Mouse (Mus musculus): ENCODE data around the gene Hist1h1t. TPM values are rescaled to one million over a fixed set of nuclear protein-coding genes. Genes with fewer than 3 reads are reported as not detected.

The Hist1h1t gene
- polyA plus RNA-seq, 1 experiment from 2014 or later: not detected

DNA sequence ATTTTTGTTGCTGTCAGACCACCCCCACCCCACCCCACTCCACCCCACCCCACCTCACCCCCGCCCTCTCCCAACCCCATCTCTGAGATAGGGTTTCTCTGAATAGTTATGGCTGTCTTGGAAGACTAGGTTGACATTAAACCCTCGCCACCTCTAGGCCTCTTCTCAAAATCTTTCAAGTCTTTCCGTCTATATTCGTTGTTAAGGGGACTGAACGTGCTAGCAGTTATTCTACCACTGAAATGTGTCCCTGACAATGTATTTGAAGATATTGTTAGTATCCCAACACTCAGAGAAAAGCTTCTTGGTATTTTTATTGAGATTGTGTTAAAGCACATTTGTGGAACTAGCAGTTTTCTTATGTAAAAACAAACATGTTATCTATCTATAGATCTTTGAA is 45.3 kb downstream of the Hist1h1t start:
- no peak for ATAC-seq
- H3K4me2 ChIP-seq (replicated peaks): peak overlapping the region; percentile 94
- 63% methylated on average over 5 of the region's 5 CpGs for WGBS
- H3K27ac ChIP-seq: no peak overlapping the region
- no peaks in the 10 kb centered on the region for H3K27me3 ChIP-seq (replicated peaks)
- H3K9ac ChIP-seq: no peak overlapping the region
- H3K4me1 ChIP-seq (replicated peaks): no peaks in the 10 kb centered on the region
- H3K36me3 ChIP-seq: no peaks in the 10 kb centered on the region
- no peak overlapping the region for H3K4me3 ChIP-seq (replicated peaks)
- no peaks in the 10 kb centered on the region for H3K9me3 ChIP-seq

DNA sequence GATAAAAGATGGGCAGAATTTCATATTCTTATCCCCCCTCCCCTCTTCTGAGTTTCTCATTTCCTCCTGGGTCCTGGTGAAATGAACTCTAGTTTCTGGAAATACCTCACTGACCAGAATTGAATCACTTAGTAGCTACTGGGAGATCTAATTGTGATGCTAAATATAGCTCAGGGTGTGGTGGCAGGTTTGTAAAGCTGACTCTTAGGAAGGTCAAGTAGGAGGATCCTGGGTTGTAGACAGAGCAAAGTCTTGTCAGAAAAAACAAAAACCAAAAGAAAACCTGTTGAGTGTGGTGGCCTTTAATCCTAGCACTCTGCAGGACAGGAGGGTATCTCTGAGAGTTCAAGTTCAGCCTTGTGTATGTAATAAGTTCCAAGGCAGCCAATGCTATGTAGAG is 46.4 kb downstream of the Hist1h1t start:
- ATAC-seq: no peak
- H3K27me3 ChIP-seq (replicated peaks): no peaks in the 10 kb centered on the region
- peak overlapping the region; percentile 51; the same call in 1 of the 2 replicates for H3K27ac ChIP-seq
- no peaks in the 10 kb centered on the region for H3K9me3 ChIP-seq
- H3K9ac ChIP-seq: no peak overlapping the region
- H3K4me1 ChIP-seq (replicated peaks): no peaks in the 10 kb centered on the region
- H3K36me3 ChIP-seq: no peaks in the 10 kb centered on the region
- H3K4me2 ChIP-seq (replicated peaks): no peak overlapping the region
- H3K4me3 ChIP-seq (replicated peaks): no peak overlapping the region

DNA sequence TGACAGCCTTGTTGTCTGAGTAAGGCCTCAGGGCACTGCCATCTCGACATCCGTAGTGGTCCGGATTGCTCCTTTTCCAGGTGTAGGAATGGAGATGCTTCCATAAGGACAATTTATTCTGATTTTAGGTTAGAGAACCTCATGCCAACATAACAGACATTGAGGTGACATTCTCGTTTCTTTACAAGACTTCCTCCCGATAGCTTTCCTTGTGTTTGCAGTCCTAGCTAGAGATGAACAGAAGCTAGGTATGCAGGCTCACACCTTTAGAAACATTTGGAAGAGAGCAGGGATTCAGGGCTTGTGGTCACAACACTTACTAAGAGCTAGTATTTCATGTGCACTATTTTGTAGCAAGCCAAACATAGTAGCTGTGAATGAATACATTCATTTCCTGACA is 47.6 kb downstream of the Hist1h1t start:
- H3K36me3 ChIP-seq: no peaks in the 10 kb centered on the region
- no peak overlapping the region for H3K4me2 ChIP-seq (replicated peaks)
- H3K27me3 ChIP-seq (replicated peaks): no peaks in the 10 kb centered on the region
- H3K9ac ChIP-seq: no peak overlapping the region
- H3K27ac ChIP-seq: no peak overlapping the region
- no peak overlapping the region for H3K4me3 ChIP-seq (replicated peaks)
- 84% methylated on average over 5 of the region's 5 CpGs for WGBS
- no peak for ATAC-seq
- 0 out of 2 replicates have a peak, but pooled peaks cover 4% of the 10 kb centered on the region for H3K4me1 ChIP-seq (replicated peaks)
- H3K9me3 ChIP-seq: no peaks in the 10 kb centered on the region

DNA sequence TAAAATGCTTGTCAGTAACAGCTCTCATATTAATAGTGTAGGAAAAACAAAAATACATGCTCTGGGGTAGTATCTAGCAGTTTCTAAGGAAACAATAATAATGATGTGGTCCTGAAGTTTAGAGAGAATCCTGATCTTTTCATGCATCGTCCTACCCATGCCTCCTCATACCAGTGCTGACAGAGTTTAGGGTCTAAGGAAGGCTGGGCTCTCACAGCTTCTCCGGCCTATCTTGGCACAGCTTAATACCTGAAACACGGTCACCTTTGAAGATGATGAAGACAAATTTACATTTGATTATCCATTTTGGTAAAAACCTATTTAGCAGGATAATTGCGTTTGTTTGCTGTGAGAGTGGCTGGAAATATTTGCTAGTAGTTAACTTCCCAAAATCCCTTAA is 48.3 kb downstream of the Hist1h1t start:
- H3K4me1 ChIP-seq (replicated peaks): 0 out of 2 replicates have a peak, but pooled peaks cover 4% of the 10 kb centered on the region
- H3K4me2 ChIP-seq (replicated peaks): peak overlapping the region; percentile 54
- peak overlapping the region; percentile 39; the same call in 1 of the 2 replicates for H3K4me3 ChIP-seq (replicated peaks)
- H3K27ac ChIP-seq: no peak overlapping the region
- no peak for ATAC-seq
- WGBS: 41% methylated on average over 4 of the region's 4 CpGs
- H3K9me3 ChIP-seq: no peaks in the 10 kb centered on the region
- no peaks in the 10 kb centered on the region for H3K36me3 ChIP-seq
- H3K27me3 ChIP-seq (replicated peaks): no peaks in the 10 kb centered on the region
- peak overlapping the region; percentile 40; the same call in 1 of the 2 replicates for H3K9ac ChIP-seq

DNA sequence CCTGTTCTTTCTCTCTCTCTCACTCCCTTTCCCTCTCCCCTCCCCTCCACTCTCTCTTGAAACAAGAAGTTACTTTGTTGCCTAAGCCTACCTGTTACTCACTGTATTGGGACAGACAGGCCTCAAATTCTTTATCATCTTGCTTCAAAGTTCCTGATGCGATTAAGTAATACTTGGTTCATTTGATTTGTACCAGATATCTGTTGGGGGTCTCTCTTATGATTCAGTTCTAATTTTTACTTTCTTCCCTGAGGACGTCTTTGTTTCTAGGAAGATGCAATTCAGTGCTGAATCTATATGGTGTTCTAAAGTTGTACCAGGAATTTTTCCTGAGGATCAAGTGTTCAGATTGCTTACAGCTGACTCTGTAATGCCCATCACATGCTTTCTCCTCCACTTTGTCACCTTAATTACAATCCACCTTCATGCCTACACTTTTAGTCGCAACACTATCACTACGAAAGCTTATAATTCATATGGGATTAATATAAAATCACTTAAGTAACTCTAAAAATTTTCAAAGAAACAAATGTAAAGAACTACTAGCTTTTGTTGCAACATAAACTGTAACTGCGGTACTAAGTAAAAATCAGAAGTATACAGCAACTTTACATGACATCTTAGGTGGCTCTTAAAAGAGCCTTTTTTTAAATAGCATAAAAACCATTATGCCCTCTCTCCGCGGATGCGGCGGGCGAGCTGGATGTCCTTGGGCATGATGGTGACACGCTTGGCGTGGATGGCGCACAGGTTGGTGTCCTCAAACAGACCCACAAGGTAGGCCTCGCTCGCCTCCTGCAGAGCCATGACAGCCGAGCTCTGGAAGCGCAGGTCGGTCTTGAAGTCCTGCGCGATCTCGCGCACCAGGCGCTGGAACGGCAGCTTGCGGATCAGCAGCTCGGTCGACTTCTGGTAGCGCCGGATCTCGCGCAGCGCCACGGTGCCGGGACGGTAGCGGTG is 49.1 kb downstream of the Hist1h1t start:
- ATAC-seq: no peak; the same call in 1 of the 2 replicates
- H3K9ac ChIP-seq: peak overlapping the region; percentile 45
- peak overlapping the region; percentile 54 for H3K4me2 ChIP-seq (replicated peaks)
- H3K4me3 ChIP-seq (replicated peaks): peak overlapping the region; percentile 39
- H3K27me3 ChIP-seq (replicated peaks): no peaks in the 10 kb centered on the region
- H3K27ac ChIP-seq: peak overlapping the region; percentile 62
- 0 out of 2 replicates have a peak, but pooled peaks cover 4% of the 10 kb centered on the region for H3K4me1 ChIP-seq (replicated peaks)
- H3K9me3 ChIP-seq: no peaks in the 10 kb centered on the region
- WGBS: 2% methylated on average over 17 of the region's 36 CpGs
- H3K36me3 ChIP-seq: no peaks in the 10 kb centered on the region

DNA sequence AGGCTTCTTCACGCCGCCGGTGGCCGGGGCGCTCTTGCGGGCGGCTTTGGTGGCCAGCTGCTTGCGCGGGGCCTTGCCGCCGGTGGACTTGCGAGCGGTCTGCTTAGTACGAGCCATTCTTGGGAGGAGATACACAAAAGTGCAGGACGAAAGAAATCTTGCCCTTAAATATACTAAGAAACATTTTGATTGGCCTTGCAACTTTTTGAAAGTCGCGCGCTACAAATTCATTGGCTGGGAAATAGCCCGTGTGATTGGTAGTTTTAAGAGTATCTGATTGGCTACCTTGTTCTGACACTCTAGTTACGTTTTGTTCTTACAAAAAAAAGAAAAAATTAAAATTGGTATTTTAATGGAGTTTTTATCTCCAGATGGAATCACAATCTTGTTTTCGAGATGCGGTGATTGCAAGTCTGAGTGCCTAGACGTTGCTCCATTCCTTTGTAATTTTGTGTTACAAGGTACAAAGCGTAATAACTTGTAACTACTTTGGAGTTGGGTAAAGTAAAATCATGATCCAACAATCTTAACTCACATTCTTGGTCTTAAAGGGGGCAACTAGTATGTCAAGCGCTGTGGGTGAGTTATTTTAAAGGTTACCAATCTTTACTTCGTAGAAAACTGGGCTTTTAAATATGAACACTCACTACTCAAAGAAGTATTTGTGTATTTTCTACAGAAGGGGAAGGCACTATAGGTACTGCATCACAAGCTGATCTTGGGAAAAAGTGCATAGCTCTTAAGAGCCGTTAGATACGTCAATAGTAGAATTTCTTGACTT is 50.0 kb downstream of the Hist1h1t start, which contains the start of gene Hist1h3c:
TSS of gene Hist1h3c (minus strand) at position 222 of the 781 bp plus-strand sequence.
- Histone ChIP-seq H3K4me2 (replicated peaks) (peak within 1 kb of the TSS; percentile 56), H3K36me3 (no peaks in the 10 kb centered on the region), H3K9me3 (no peaks in the 10 kb centered on the region), H3K4me1 (replicated peaks) (0 out of 2 replicates have a peak, but pooled peaks cover 4% of the 10 kb centered on the region), H3K9ac (peak within 1 kb of the TSS; percentile 54), H3K4me3 (replicated peaks) (peak within 1 kb of the TSS; percentile 39), H3K27ac (peak within 1 kb of the TSS; percentile 98), H3K27me3 (replicated peaks) (no peaks in the 10 kb centered on the region)
- WGBS: under 1% methylated on average over 25 of the region's 28 CpGs
- ATAC-seq: peak; percentile 77

Other genes with a start within 250 kb of the Hist1h1t start
- gene Btn1a1, start 229.9 kb upstream of the Hist1h1t start, polyA plus RNA-seq (2015; fragmentation: Nextera tagmentation; extraction: Ambion mirVana): 0.08 and 0.11 TPM in 2 replicates
- 0.16 and 0.23 TPM in 2 replicates for gene Btn2a2, start 207.0 kb upstream of the Hist1h1t start, polyA plus RNA-seq (2015; fragmentation: Nextera tagmentation; extraction: Ambion mirVana)
- gene Hist1h4h, start 164.8 kb upstream of the Hist1h1t start, polyA plus RNA-seq (2015; fragmentation: Nextera tagmentation; extraction: Ambion mirVana): 4.6 and 4.8 TPM in 2 replicates
- 6.7 TPM in 1 of 2 replicates, not detected in the other for gene Hist1h2af, start 161.9 kb upstream of the Hist1h1t start, polyA plus RNA-seq (2015; fragmentation: Nextera tagmentation; extraction: Ambion mirVana)
- gene Hist1h3g, start 160.4 kb upstream of the Hist1h1t start, polyA plus RNA-seq (2015; fragmentation: Nextera tagmentation; extraction: Ambion mirVana): 6.1 and 6.2 TPM in 2 replicates
- gene Hist1h2bh, start 152.4 kb upstream of the Hist1h1t start, polyA plus RNA-seq (2015; fragmentation: Nextera tagmentation; extraction: Ambion mirVana): 1.1 and 1.3 TPM in 2 replicates
- gene Hist1h3f, start 151.8 kb upstream of the Hist1h1t start, polyA plus RNA-seq (2015; fragmentation: Nextera tagmentation; extraction: Ambion mirVana): 0.45 and 0.97 TPM in 2 replicates
- gene Hist1h4f, start 144.2 kb upstream of the Hist1h1t start, polyA plus RNA-seq (2015; fragmentation: Nextera tagmentation; extraction: Ambion mirVana): 0.88 and 1.0 TPM in 2 replicates
- 0.46 and 0.64 TPM in 2 replicates for gene Hist1h1d, start 142.6 kb upstream of the Hist1h1t start, polyA plus RNA-seq (2015; fragmentation: Nextera tagmentation; extraction: Ambion mirVana)
- 3.5 and 4.3 TPM in 2 replicates for gene Hist1h3e, start 133.4 kb upstream of the Hist1h1t start, polyA plus RNA-seq (2015; fragmentation: Nextera tagmentation; extraction: Ambion mirVana)
- gene Hist1h2ae, start 124.6 kb upstream of the Hist1h1t start, polyA plus RNA-seq (2015; fragmentation: Nextera tagmentation; extraction: Ambion mirVana): 76.9 and 89.5 TPM in 2 replicates
- 7.1 and 11.5 TPM in 2 replicates for gene Hist1h2bg, start 124.4 kb upstream of the Hist1h1t start, polyA plus RNA-seq (2015; fragmentation: Nextera tagmentation; extraction: Ambion mirVana)
- gene Hist1h2bf, start 121.6 kb upstream of the Hist1h1t start, polyA plus RNA-seq (2015; fragmentation: Nextera tagmentation; extraction: Ambion mirVana): 4.2 and 4.5 TPM in 2 replicates
- 1.8 and 3.0 TPM in 2 replicates for gene Hist1h2ad, start 121.4 kb upstream of the Hist1h1t start, polyA plus RNA-seq (2015; fragmentation: Nextera tagmentation; extraction: Ambion mirVana)
- 5.2 and 6.2 TPM in 2 replicates for gene Hist1h3d, start 120.1 kb upstream of the Hist1h1t start, polyA plus RNA-seq (2015; fragmentation: Nextera tagmentation; extraction: Ambion mirVana)
- gene Hist1h4d, start 114.2 kb upstream of the Hist1h1t start, polyA plus RNA-seq (2015; fragmentation: Nextera tagmentation; extraction: Ambion mirVana): 98.7 and 101 TPM in 2 replicates
- 1.6 and 2.0 TPM in 2 replicates for gene Hist1h2be, start 74.7 kb upstream of the Hist1h1t start, polyA plus RNA-seq (2015; fragmentation: Nextera tagmentation; extraction: Ambion mirVana)
- gene Hist1h1e, start 73.3 kb upstream of the Hist1h1t start, polyA plus RNA-seq (2015; fragmentation: Nextera tagmentation; extraction: Ambion mirVana): 17.6 and 21.2 TPM in 2 replicates
- gene Hist1h2ac, start 11.9 kb upstream of the Hist1h1t start, polyA plus RNA-seq (2015; fragmentation: Nextera tagmentation; extraction: Ambion mirVana): 1.3 and 1.5 TPM in 2 replicates
- gene Hist1h2bc, start 11.6 kb upstream of the Hist1h1t start, polyA plus RNA-seq (2015; fragmentation: Nextera tagmentation; extraction: Ambion mirVana): 79.3 and 89.9 TPM in 2 replicates
- gene Hist1h4c, start 2.6 kb downstream of the Hist1h1t start, polyA plus RNA-seq (2015; fragmentation: Nextera tagmentation; extraction: Ambion mirVana): 4.7 and 5.7 TPM in 2 replicates
- gene Hfe, start 15.0 kb downstream of the Hist1h1t start, polyA plus RNA-seq (2015; fragmentation: Nextera tagmentation; extraction: Ambion mirVana): 6.4 and 7.9 TPM in 2 replicates
- gene Hist1h1c, start 43.0 kb downstream of the Hist1h1t start, polyA plus RNA-seq (2015; fragmentation: Nextera tagmentation; extraction: Ambion mirVana): 32.4 and 36.0 TPM in 2 replicates
- gene Hist1h3c, start 49.8 kb downstream of the Hist1h1t start, polyA plus RNA-seq (2015; fragmentation: Nextera tagmentation; extraction: Ambion mirVana): 4.4 and 7.7 TPM in 2 replicates
- 2.4 and 3.8 TPM in 2 replicates for gene Hist1h2bb, start 50.9 kb downstream of the Hist1h1t start, polyA plus RNA-seq (2015; fragmentation: Nextera tagmentation; extraction: Ambion mirVana)
- 39.8 and 44.9 TPM in 2 replicates for gene Hist1h2ab, start 55.3 kb downstream of the Hist1h1t start, polyA plus RNA-seq (2015; fragmentation: Nextera tagmentation; extraction: Ambion mirVana)
- gene Hist1h3b, start 56.5 kb downstream of the Hist1h1t start, polyA plus RNA-seq (2015; fragmentation: Nextera tagmentation; extraction: Ambion mirVana): 6.4 and 9.2 TPM in 2 replicates
- gene Hist1h4b, start 61.2 kb downstream of the Hist1h1t start, polyA plus RNA-seq (2015; fragmentation: Nextera tagmentation; extraction: Ambion mirVana): 3.8 and 5.5 TPM in 2 replicates
- 0.48 and 1.3 TPM in 2 replicates for gene Hist1h4a, start 65.4 kb downstream of the Hist1h1t start, polyA plus RNA-seq (2015; fragmentation: Nextera tagmentation; extraction: Ambion mirVana)
- gene Hist1h3a, start 66.6 kb downstream of the Hist1h1t start, polyA plus RNA-seq (2015; fragmentation: Nextera tagmentation; extraction: Ambion mirVana): 4.3 and 6.4 TPM in 2 replicates
- 1.2 and 2.2 TPM in 2 replicates for gene Hist1h1a, start 67.9 kb downstream of the Hist1h1t start, polyA plus RNA-seq (2015; fragmentation: Nextera tagmentation; extraction: Ambion mirVana)
- gene Trim38, start 74.1 kb downstream of the Hist1h1t start, polyA plus RNA-seq (2015; fragmentation: Nextera tagmentation; extraction: Ambion mirVana): not detected in 2 replicates
- 0.10 TPM in 1 of 2 replicates, not detected in the other for gene Slc17a2, start 111.2 kb downstream of the Hist1h1t start, polyA plus RNA-seq (2015; fragmentation: Nextera tagmentation; extraction: Ambion mirVana)
- 0.13 and 0.35 TPM in 2 replicates for gene Slc17a3, start 143.6 kb downstream of the Hist1h1t start, polyA plus RNA-seq (2015; fragmentation: Nextera tagmentation; extraction: Ambion mirVana)
- 0.35 and 0.55 TPM in 2 replicates for gene Slc17a1, start 171.9 kb downstream of the Hist1h1t start, polyA plus RNA-seq (2015; fragmentation: Nextera tagmentation; extraction: Ambion mirVana)
- gene Slc17a4, start 219.2 kb downstream of the Hist1h1t start, polyA plus RNA-seq (2015; fragmentation: Nextera tagmentation; extraction: Ambion mirVana): 17.0 and 19.6 TPM in 2 replicates
- not detected in 2 replicates for gene Hist1h2ba, start 238.3 kb downstream of the Hist1h1t start, polyA plus RNA-seq (2015; fragmentation: Nextera tagmentation; extraction: Ambion mirVana)
- gene Hist1h2aa, start 238.6 kb downstream of the Hist1h1t start, polyA plus RNA-seq (2015; fragmentation: Nextera tagmentation; extraction: Ambion mirVana): not detected in 2 replicates

Measured in intestine, embryonic 15.5 days (tissue).